Comparison of ENCODE assay signal across 23 mouse cellular contexts in the genomic region with DNA sequence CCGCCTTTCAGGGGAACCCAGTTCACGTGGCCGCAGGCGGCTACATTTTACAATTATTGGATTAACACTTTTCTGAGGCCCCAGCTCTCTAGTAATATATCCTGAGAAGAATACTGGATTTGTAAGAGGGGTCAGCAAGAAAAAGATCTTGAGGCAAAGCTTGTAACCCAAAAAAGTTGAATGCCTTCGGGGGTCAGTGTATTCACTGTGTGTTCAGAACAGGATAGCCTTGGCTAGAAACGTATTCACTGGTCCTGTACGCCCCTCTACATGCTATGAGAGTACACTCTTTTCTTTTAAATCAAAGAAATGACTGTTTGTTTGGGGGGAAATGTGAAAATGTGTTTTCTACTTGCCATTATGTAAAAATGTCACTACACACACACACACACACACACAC.
DNase-seq lines count a peak whose midpoint lies in the region; ATAC-seq and TF ChIP-seq lines count a peak whose summit lies in the region.
"Had no signal": no experiment of that assay in that cellular context is flagged by ENCODE, and none has a peak within 500 bp of the region (broad histone marks: within the 10 kb centered on the region; RNA-seq: fewer than 3 reads in every experiment).

No protein-coding gene starts in this region.

- H3K27me3 ChIP-seq in forebrain, embryonic 10.5 days (ENCODE audit: poor library complexity, severe bottlenecking) = no peaks in the 10 kb centered on the region
- H3K27me3 ChIP-seq in forebrain, embryonic 11.5 days (ENCODE audit: control insufficient read depth, insufficient read depth, low read length) = no peaks in the 10 kb centered on the region
- no peaks in the 10 kb centered on the region for H3K27me3 ChIP-seq in midbrain, embryonic 10.5 days (ENCODE audit: low read depth, poor library complexity, severe bottlenecking)
- no peaks in the 10 kb centered on the region for H3K27me3 ChIP-seq in midbrain, postnatal 0 days (ENCODE audit: insufficient read depth, low read length)
- no peaks in the 10 kb centered on the region for H3K27me3 ChIP-seq in midbrain, embryonic 13.5 days
- H3K27me3 ChIP-seq in midbrain, embryonic 14.5 days (ENCODE audit: control insufficient read depth, insufficient read depth, low read length) = no peaks in the 10 kb centered on the region
- H3K27me3 ChIP-seq: CH12.LX; embryonic facial prominence, embryonic 12.5 days; forebrain, embryonic 15.5 days had no signal

- ATAC-seq in forebrain, embryonic 11.5 days (replicated peaks; ENCODE audit: low FRiP score) = no peak
- ATAC-seq in midbrain, postnatal 0 days (ENCODE audit: low FRiP score) = no peak
- ATAC-seq in midbrain, embryonic 13.5 days = peak; percentile 51; the same call in 1 of the 2 replicates
- no peak for ATAC-seq in midbrain, embryonic 14.5 days (ENCODE audit: low FRiP score, low TSS enrichment)
- ATAC-seq: activated CD4-positive, CD25-positive, alpha-beta regulatory T cell, adult 4 months; CD4-positive, CD25-positive, alpha-beta regulatory T cell, adult 4 months; forebrain, postnatal 0 days; Patski had no signal

- DNase-seq in forebrain, embryonic 10.5 days (ENCODE audit: extremely low spot score, low spot score) = no peak
- no peak for DNase-seq in forebrain, embryonic 11.5 days (ENCODE audit: low spot score)
- DNase-seq in midbrain, embryonic 10.5 days (ENCODE audit: low spot score) = no peak
- DNase-seq in midbrain, postnatal 0 days (ENCODE audit: low spot score) = no peak
- no peak for DNase-seq in midbrain, embryonic 14.5 days
- DNase-seq: adrenal gland, adult 8-10 months; adrenal gland, postnatal 14 days; adrenal gland, postnatal 36 days; B cell, adult 2 months; cerebellum, adult 11-12 months; cerebellum, adult 2 months; cerebellum, adult 9-10 months; cerebellum, postnatal 25 days; forebrain, postnatal 0 days had no signal

- no peaks in the 10 kb centered on the region for H3K36me3 ChIP-seq in forebrain, embryonic 10.5 days (replicated peaks)
- H3K36me3 ChIP-seq in forebrain, embryonic 11.5 days (ENCODE audit: control insufficient read depth, insufficient read depth, low read length) = no peaks in the 10 kb centered on the region
- H3K36me3 ChIP-seq in midbrain, embryonic 10.5 days = no peaks in the 10 kb centered on the region
- no peaks in the 10 kb centered on the region for H3K36me3 ChIP-seq in midbrain, postnatal 0 days (ENCODE audit: insufficient read depth, low read length)
- H3K36me3 ChIP-seq in midbrain, embryonic 13.5 days = no peaks in the 10 kb centered on the region
- H3K36me3 ChIP-seq in midbrain, embryonic 14.5 days (ENCODE audit: control insufficient read depth, insufficient read depth, low read length) = no peaks in the 10 kb centered on the region
- H3K36me3 ChIP-seq: embryonic facial prominence, embryonic 10.5 days; embryonic facial prominence, embryonic 12.5 days; forebrain, embryonic 15.5 days; G1E had no signal

- 0 out of 2 replicates have a peak overlapping the region, but pooled peaks have one; percentile 48 for H3K27ac ChIP-seq in forebrain, embryonic 10.5 days
- H3K27ac ChIP-seq in forebrain, embryonic 11.5 days (ENCODE audit: low read depth, low read length) = no peak overlapping the region
- peak overlapping the region; percentile 61; the same call in 1 of the 2 replicates for H3K27ac ChIP-seq in midbrain, embryonic 10.5 days (replicated peaks)
- H3K27ac ChIP-seq in midbrain, postnatal 0 days (ENCODE audit: low read depth, low read length) = no peak overlapping the region
- no peak overlapping the region for H3K27ac ChIP-seq in midbrain, embryonic 13.5 days
- H3K27ac ChIP-seq in midbrain, embryonic 14.5 days (replicated peaks; ENCODE audit: low read depth, low read length) = no peak overlapping the region
- H3K27ac ChIP-seq: embryonic facial prominence, embryonic 10.5 days; embryonic facial prominence, embryonic 12.5 days; forebrain, embryonic 15.5 days had no signal

- no peaks in the 10 kb centered on the region for H3K9me3 ChIP-seq in forebrain, embryonic 10.5 days
- no peaks in the 10 kb centered on the region for H3K9me3 ChIP-seq in forebrain, embryonic 11.5 days (ENCODE audit: control insufficient read depth, low read length)
- no peaks in the 10 kb centered on the region for H3K9me3 ChIP-seq in midbrain, embryonic 10.5 days (replicated peaks)
- no peaks in the 10 kb centered on the region for H3K9me3 ChIP-seq in midbrain, postnatal 0 days (ENCODE audit: low read length)
- no peaks in the 10 kb centered on the region for H3K9me3 ChIP-seq in midbrain, embryonic 13.5 days
- H3K9me3 ChIP-seq in midbrain, embryonic 14.5 days (ENCODE audit: control insufficient read depth, low read length) = no peaks in the 10 kb centered on the region
- H3K9me3 ChIP-seq: embryonic facial prominence, embryonic 10.5 days; embryonic facial prominence, embryonic 12.5 days; forebrain, embryonic 15.5 days; G1E had no signal

- no peak for TF ChIP-seq CTCF in midbrain, postnatal 0 days (IDR thresholded peaks at IDR 0.05)

- 67% methylated on average over 7 of the region's 7 CpGs for WGBS in forebrain, embryonic 10.5 days
- WGBS in forebrain, embryonic 11.5 days = 54% methylated on average over 7 of the region's 7 CpGs
- 71% methylated on average over 7 of the region's 7 CpGs for WGBS in midbrain, embryonic 10.5 days
- WGBS in midbrain, postnatal 0 days = 67% methylated on average over 7 of the region's 7 CpGs
- WGBS in midbrain, embryonic 13.5 days = 51% methylated on average over 7 of the region's 7 CpGs
- 59% methylated on average over 7 of the region's 7 CpGs for WGBS in midbrain, embryonic 14.5 days

- H3K4me2 ChIP-seq in forebrain, embryonic 11.5 days (ENCODE audit: low read depth, low read length, severe bottlenecking) = no peak overlapping the region
- H3K4me2 ChIP-seq in midbrain, postnatal 0 days (ENCODE audit: low read depth, low read length, poor library complexity, severe bottlenecking) = no peak overlapping the region
- H3K4me2 ChIP-seq in midbrain, embryonic 13.5 days (replicated peaks) = no peak overlapping the region
- no peak overlapping the region for H3K4me2 ChIP-seq in midbrain, embryonic 14.5 days (ENCODE audit: low read length)
- H3K4me2 ChIP-seq: embryonic facial prominence, embryonic 12.5 days; forebrain, embryonic 15.5 days had no signal

- H3K4me3 ChIP-seq in forebrain, embryonic 10.5 days = no peak overlapping the region
- no peak overlapping the region for H3K4me3 ChIP-seq in forebrain, embryonic 11.5 days (ENCODE audit: low read depth, low read length)
- no peak overlapping the region for H3K4me3 ChIP-seq in midbrain, embryonic 10.5 days
- no peak overlapping the region for H3K4me3 ChIP-seq in midbrain, postnatal 0 days (ENCODE audit: low read depth, low read length)
- no peak overlapping the region for H3K4me3 ChIP-seq in midbrain, embryonic 13.5 days (replicated peaks)
- H3K4me3 ChIP-seq in midbrain, embryonic 14.5 days (replicated peaks; ENCODE audit: low read depth, low read length) = no peak overlapping the region
- H3K4me3 ChIP-seq: embryonic facial prominence, embryonic 10.5 days; embryonic facial prominence, embryonic 12.5 days; forebrain, embryonic 15.5 days had no signal

- H3K9ac ChIP-seq in forebrain, embryonic 11.5 days (ENCODE audit: low read length) = no peak overlapping the region
- H3K9ac ChIP-seq in midbrain, postnatal 0 days (replicated peaks; ENCODE audit: low read length, poor library complexity, severe bottlenecking) = no peak overlapping the region
- no peak overlapping the region for H3K9ac ChIP-seq in midbrain, embryonic 13.5 days (replicated peaks)
- no peak overlapping the region for H3K9ac ChIP-seq in midbrain, embryonic 14.5 days (replicated peaks; ENCODE audit: low read length)
- H3K9ac ChIP-seq: embryonic facial prominence, embryonic 12.5 days; forebrain, embryonic 15.5 days; forebrain, postnatal 0 days had no signal

- peaks cover 11% of the 10 kb centered on the region for H3K4me1 ChIP-seq in forebrain, embryonic 10.5 days
- H3K4me1 ChIP-seq in forebrain, embryonic 11.5 days (replicated peaks; ENCODE audit: control insufficient read depth, insufficient read depth, low read length) = no peaks in the 10 kb centered on the region
- peaks cover 24% of the 10 kb centered on the region for H3K4me1 ChIP-seq in midbrain, embryonic 10.5 days
- H3K4me1 ChIP-seq in midbrain, postnatal 0 days (ENCODE audit: insufficient read depth, low read length) = no peaks in the 10 kb centered on the region
- H3K4me1 ChIP-seq in midbrain, embryonic 13.5 days (replicated peaks) = peaks cover 9% of the 10 kb centered on the region; the same call in 1 of the 2 replicates
- H3K4me1 ChIP-seq in midbrain, embryonic 14.5 days (ENCODE audit: control insufficient read depth, insufficient read depth, low read length) = no peaks in the 10 kb centered on the region
- H3K4me1 ChIP-seq: embryonic facial prominence, embryonic 10.5 days; embryonic facial prominence, embryonic 12.5 days had no signal

Comparison
In these comparisons a context has a peak if more than half of its experiments do, and no peak if none do; other contexts are left out.
1. H3K27ac ChIP-seq: peak in forebrain, embryonic 10.5 days (single experiment) and midbrain, embryonic 10.5 days (single experiment); none in forebrain, embryonic 11.5 days (single experiment), midbrain, postnatal 0 days (single experiment), midbrain, embryonic 13.5 days (single experiment) and midbrain, embryonic 14.5 days (single experiment).